Mouse (Mus musculus) hindbrain, embryonic 16.5 days (tissue): ENCODE measurements at regions not wholly inside any gene's neighbourhood (a gene's known extent, or its start where the extent isn't known, plus 50 kb on each side); places are given as distances from the start of the nearest gene placed in this dataset.

Experiments
- ATAC-seq: fragments of 200-750 bp; cut with Nextera tagmentation; 2 replicates; pipeline ENCODE4 v1.8.0; 2017; ENCODE audit warnings: moderate TSS enrichment, moderate library complexity
- H3K27ac ChIP-seq: fragments of 300-500 bp; sonication (generic); 2 replicates; pipeline ENCODE4 v1.5.1; 2014; ENCODE audit warnings: low read depth, mild to moderate bottlenecking, control low read depth, low read length, moderate library complexity
- H3K27me3 ChIP-seq: fragments of 300-500 bp; sonication (generic); replicated peaks from 2 replicates; pipeline ENCODE4 v1.6.1; 2014; ENCODE audit warnings: low read length; ENCODE audit not compliant: control insufficient read depth, insufficient read depth
- H3K36me3 ChIP-seq: fragments of 300-500 bp; sonication (generic); 2 replicates; pipeline ENCODE4 v1.6.1; 2014; ENCODE audit warnings: mild to moderate bottlenecking, low read length, moderate library complexity, mixed read lengths; ENCODE audit not compliant: control insufficient read depth, insufficient read depth
- H3K4me1 ChIP-seq: fragments of 300-500 bp; sonication (generic); 2 replicates; pipeline ENCODE4 v1.6.1; 2014; ENCODE audit warnings: low read depth, low read length; ENCODE audit not compliant: control insufficient read depth, insufficient read depth
- H3K4me2 ChIP-seq: fragments of 300-500 bp; sonication (generic); 2 replicates; pipeline ENCODE4 v1.6.1; 2014; ENCODE audit warnings: mild to moderate bottlenecking, low read length, control low read depth, moderate library complexity
- H3K4me3 ChIP-seq: fragments of 300-500 bp; sonication (generic); 2 replicates; pipeline ENCODE4 v1.5.1; 2014; ENCODE audit warnings: mild to moderate bottlenecking, low read length, control low read depth, moderate library complexity
- H3K9ac ChIP-seq: fragments of 300-500 bp; sonication (generic); 2 replicates; pipeline ENCODE4 v1.6.1; 2014; ENCODE audit warnings: low read depth, mild to moderate bottlenecking, control low read depth, low read length, moderate library complexity
- H3K9me3 ChIP-seq: fragments of 300-500 bp; sonication (generic); 2 replicates; pipeline ENCODE4 v1.6.1; 2014; ENCODE audit warnings: mild to moderate bottlenecking, low read length, moderate library complexity; ENCODE audit not compliant: control insufficient read depth
- WGBS: fragments of 180-500 bp; shearing (Covaris S2); extraction: QIAGEN DNeasy Blood & Tissue Kit; methylation state at CpG from one replicate; pipeline ENCODE4 v1.1.7; 2014; 5-methylcytosine and 5-hydroxymethylcytosine counted together

- Histone ChIP-seq H3K27me3 (no peaks in the 10 kb centered on the region), H3K36me3 (no peaks in the 10 kb centered on the region), H3K27ac (no peak overlapping the region), H3K9ac (no peak overlapping the region), H3K4me3 (no peak overlapping the region), H3K9me3 (no peaks in the 10 kb centered on the region), H3K4me1 (no peaks in the 10 kb centered on the region), H3K4me2 (no peak overlapping the region)
- 98% methylated on average over 5 of the region's 5 CpGs for WGBS
- no peak for ATAC-seq
Measured at GRCm38 (mm10) chr10:96237572-96238130, 101.2 kb downstream of the Gm5426 start.

- Histone ChIP-seq H3K27ac (no peak overlapping the region), H3K4me2 (no peak overlapping the region), H3K4me3 (no peak overlapping the region), H3K4me1 (no peaks in the 10 kb centered on the region), H3K36me3 (no peaks in the 10 kb centered on the region), H3K9me3 (no peaks in the 10 kb centered on the region), H3K27me3 (no peaks in the 10 kb centered on the region), H3K9ac (no peak overlapping the region)
- 79% methylated on average over 4 of the region's 4 CpGs for WGBS
- no peak for ATAC-seq
Measured at GRCm38 (mm10) chr10:96238251-96238650, 101.8 kb downstream of the Gm5426 start.

- H3K4me3 ChIP-seq, result no peak overlapping the region
- H3K9ac ChIP-seq, result no peak overlapping the region
- H3K4me1 ChIP-seq, result no peaks in the 10 kb centered on the region
- no peak overlapping the region for H3K4me2 ChIP-seq
- H3K27me3 ChIP-seq, result no peaks in the 10 kb centered on the region
- no peaks in the 10 kb centered on the region for H3K36me3 ChIP-seq
- 85% methylated on average over 3 of the region's 3 CpGs for WGBS
- H3K27ac ChIP-seq, result no peak overlapping the region
- no peak for ATAC-seq
- no peaks in the 10 kb centered on the region for H3K9me3 ChIP-seq
Measured at GRCm38 (mm10) chr10:96238850-96239249, 102.4 kb downstream of the Gm5426 start.

GRCm38 (mm10) chr10:96240591-96240990 is 104.2 kb downstream of the Gm5426 start:
- H3K27me3 ChIP-seq, result no peaks in the 10 kb centered on the region
- H3K4me3 ChIP-seq, result no peak overlapping the region
- no peak overlapping the region for H3K27ac ChIP-seq
- no peak overlapping the region for H3K4me2 ChIP-seq
- H3K9me3 ChIP-seq, result no peaks in the 10 kb centered on the region
- no peak for ATAC-seq
- no peaks in the 10 kb centered on the region for H3K36me3 ChIP-seq
- WGBS, result 94% methylated on average over 4 of the region's 4 CpGs
- H3K9ac ChIP-seq, result no peak overlapping the region
- H3K4me1 ChIP-seq, result no peaks in the 10 kb centered on the region

DNA sequence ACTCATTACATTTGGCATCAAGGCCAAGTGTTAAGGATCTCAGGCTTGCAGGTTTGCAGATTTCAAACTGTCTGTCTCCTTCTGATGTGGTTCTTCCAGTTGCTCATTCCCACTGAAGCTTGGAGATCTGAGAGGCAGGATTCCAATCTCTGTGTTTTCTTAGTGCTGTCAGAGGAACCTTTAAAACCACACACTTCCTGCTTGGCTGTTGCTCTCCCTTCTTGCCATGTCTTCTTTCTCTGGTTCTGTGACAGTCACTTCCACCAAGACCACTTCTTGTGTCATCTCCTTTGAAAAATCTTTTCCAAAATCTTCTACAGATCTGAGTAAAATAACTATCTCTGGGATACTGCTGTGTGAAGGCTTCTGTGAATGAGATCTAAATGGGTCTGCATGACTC is 117.3 kb downstream of the Gm5426 start:
- no peaks in the 10 kb centered on the region for H3K9me3 ChIP-seq
- no peak overlapping the region for H3K4me3 ChIP-seq
- H3K4me1 ChIP-seq, result no peaks in the 10 kb centered on the region
- H3K27me3 ChIP-seq, result no peaks in the 10 kb centered on the region
- H3K36me3 ChIP-seq, result no peaks in the 10 kb centered on the region
- H3K9ac ChIP-seq, result no peak overlapping the region
- H3K27ac ChIP-seq, result no peak overlapping the region
- H3K4me2 ChIP-seq, result no peak overlapping the region
- no peak for ATAC-seq

- H3K27ac ChIP-seq, result no peak overlapping the region
- H3K36me3 ChIP-seq, result no peaks in the 10 kb centered on the region
- ATAC-seq, result no peak
- H3K4me3 ChIP-seq, result no peak overlapping the region
- H3K4me1 ChIP-seq, result no peaks in the 10 kb centered on the region
- H3K9me3 ChIP-seq, result no peaks in the 10 kb centered on the region
- 86% methylated on average over 2 of the region's 2 CpGs for WGBS
- H3K9ac ChIP-seq, result no peak overlapping the region
- no peaks in the 10 kb centered on the region for H3K27me3 ChIP-seq
- no peak overlapping the region for H3K4me2 ChIP-seq
Measured at GRCm38 (mm10) chr10:96254250-96254862, 118.0 kb downstream of the Gm5426 start.

- Histone ChIP-seq H3K4me2 (no peak overlapping the region), H3K27ac (no peak overlapping the region), H3K9me3 (no peaks in the 10 kb centered on the region), H3K27me3 (no peaks in the 10 kb centered on the region), H3K36me3 (no peaks in the 10 kb centered on the region), H3K9ac (no peak overlapping the region), H3K4me1 (no peaks in the 10 kb centered on the region), H3K4me3 (no peak overlapping the region)
- 80% methylated on average over 7 of the region's 7 CpGs for WGBS
- no peak for ATAC-seq
Measured at GRCm38 (mm10) chr10:96257935-96258334, 121.5 kb downstream of the Gm5426 start.

DNA sequence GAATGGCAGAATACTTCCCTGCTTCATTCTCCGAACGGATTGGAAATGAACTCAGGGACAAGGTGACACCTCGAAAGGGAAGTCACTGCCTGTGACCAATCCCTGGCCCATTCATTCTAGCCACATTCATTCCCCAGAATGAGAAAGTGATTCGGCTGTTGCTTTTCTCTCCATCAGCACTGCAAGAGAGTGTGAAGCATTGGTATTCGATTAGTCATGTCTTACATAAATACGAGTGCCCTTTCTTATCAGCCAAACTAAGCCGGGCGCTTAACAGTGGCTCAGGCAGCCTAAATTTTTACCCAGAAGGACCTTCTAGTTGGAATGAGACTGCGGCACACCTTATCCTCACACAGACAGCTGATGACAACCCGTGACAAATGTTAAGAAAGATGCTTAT is 122.8 kb downstream of the Gm5426 start:
- no peak for ATAC-seq
- H3K4me2 ChIP-seq, result no peak overlapping the region
- 87% methylated on average over 10 of the region's 10 CpGs for WGBS

DNA sequence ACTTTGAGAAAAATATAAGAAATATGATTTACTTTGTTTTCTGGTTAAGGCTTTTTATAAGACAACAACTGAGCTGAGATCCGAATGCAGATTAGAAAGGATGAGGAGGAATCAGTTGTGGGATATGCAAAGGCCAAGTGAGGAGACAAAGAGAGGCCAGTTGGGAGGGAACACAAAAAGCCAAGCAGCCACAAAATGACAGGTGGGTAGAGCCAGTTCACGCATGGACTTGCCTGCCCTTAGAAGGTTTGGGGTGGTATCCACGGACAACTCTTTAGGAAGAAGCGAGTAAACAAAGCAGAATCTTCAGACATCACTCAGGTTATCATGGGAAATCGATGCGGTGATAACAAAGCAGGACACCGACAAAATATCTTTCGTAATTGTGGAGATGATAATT is 123.2 kb downstream of the Gm5426 start:
- no peak overlapping the region for H3K9ac ChIP-seq
- no peak for ATAC-seq
- H3K4me1 ChIP-seq, result peaks cover 2% of the 10 kb centered on the region; the same call in 1 of the 2 replicates
- no peaks in the 10 kb centered on the region for H3K9me3 ChIP-seq
- no peak overlapping the region for H3K27ac ChIP-seq
- H3K4me2 ChIP-seq, result no peak overlapping the region
- H3K4me3 ChIP-seq, result no peak overlapping the region
- H3K27me3 ChIP-seq, result no peaks in the 10 kb centered on the region
- WGBS, result 94% methylated on average over 8 of the region's 8 CpGs
- H3K36me3 ChIP-seq, result no peaks in the 10 kb centered on the region

More for the DNA sequence above, 122.8 kb downstream of the Gm5426 start:
- peaks cover 2% of the 10 kb centered on the region; the same call in 1 of the 2 replicates for H3K4me1 ChIP-seq
- H3K36me3 ChIP-seq, result no peaks in the 10 kb centered on the region
- H3K27me3 ChIP-seq, result no peaks in the 10 kb centered on the region
- no peak overlapping the region for H3K9ac ChIP-seq
- no peak overlapping the region for H3K4me3 ChIP-seq
- no peak overlapping the region for H3K27ac ChIP-seq
- no peaks in the 10 kb centered on the region for H3K9me3 ChIP-seq
